Mouse (Mus musculus) cerebellum, adult 2 months (tissue): ENCODE measurements at regions not wholly inside any gene's neighbourhood (a gene's known extent, or its start where the extent isn't known, plus 50 kb on each side); places are given as distances from the start of the nearest gene placed in this dataset.

Source experiments
- DNase-seq, 2 experiments: peaks; one replicate each; pipeline ENCODE4 v3.0.0; 2021
- H3K27ac ChIP-seq: fragments of 200-500 bp; 2 replicates; pipeline ENCODE4 v1.5.1; 2012; ENCODE audit warnings: low read length, control low read depth, inconsistent platforms; ENCODE audit not compliant: insufficient read depth
- H3K27me3 ChIP-seq: fragments of 200-500 bp; 2 replicates; pipeline ENCODE4 v1.6.1; 2012; ENCODE audit warnings: inconsistent platforms, mild to moderate bottlenecking, low read length, moderate library complexity; ENCODE audit not compliant: control insufficient read depth, insufficient read depth
- H3K4me1 ChIP-seq: fragments of 200-500 bp; 2 replicates; pipeline ENCODE4 v1.6.1; 2011; ENCODE audit warnings: low read length; ENCODE audit not compliant: control insufficient read depth, insufficient read depth
- H3K4me3 ChIP-seq: fragments of 200-500 bp; replicated peaks from 2 replicates; pipeline ENCODE3; 2011; ENCODE audit warnings: mild to moderate bottlenecking, low read depth, low read length, control low read depth; ENCODE audit not compliant: insufficient read depth
- CTCF ChIP-seq: fragments of 200-500 bp; IDR thresholded peaks from 2 replicates; pipeline ENCODE4 v1.5.1; 2011; ENCODE audit warnings: low read depth, mild to moderate bottlenecking, control low read depth, low read length, moderate library complexity, borderline replicate concordance; ENCODE audit not compliant: insufficient read depth
- POLR2A ChIP-seq: fragments of 200-500 bp; IDR thresholded peaks from 2 replicates; pipeline ENCODE4 v1.6.1; 2011; ENCODE audit warnings: low read length, control low read depth, borderline replicate concordance; ENCODE audit not compliant: insufficient read depth
- WGBS: fragments of 180-500 bp; shearing (Covaris S2); methylation state at CpG from one replicate; pipeline ENCODE4 v1.1.7; 2018; 5-methylcytosine and 5-hydroxymethylcytosine counted together

- DNase-seq: no peak
- TF ChIP-seq CTCF (no peak), POLR2A (no peak)
- no peaks in the 10 kb centered on the region for H3K27me3 ChIP-seq
- no peaks in the 10 kb centered on the region for H3K4me1 ChIP-seq
- H3K27ac ChIP-seq: no peak overlapping the region
- H3K4me3 ChIP-seq: no peak overlapping the region
- 71% methylated on average over 11 of the region's 11 CpGs for WGBS
Measured at GRCm38 (mm10) chr4:114728235-114729000, 93.1 kb upstream of the Gm12830 start.

GRCm38 (mm10) chr4:114733256-114734004, 88.1 kb upstream of the Gm12830 start:
- DNase-seq: no peak
- TF ChIP-seq POLR2A (no peak), CTCF (no peak)
- H3K4me1 ChIP-seq: no peaks in the 10 kb centered on the region
- WGBS: 83% methylated on average over 10 of the region's 10 CpGs
- no peak overlapping the region for H3K4me3 ChIP-seq
- no peaks in the 10 kb centered on the region for H3K27me3 ChIP-seq
- no peak overlapping the region for H3K27ac ChIP-seq

- TF ChIP-seq POLR2A (no peak), CTCF (no peak)
- no peak for DNase-seq
- no peaks in the 10 kb centered on the region for H3K4me1 ChIP-seq
- no peak overlapping the region for H3K4me3 ChIP-seq
- 71% methylated on average over 16 of the region's 16 CpGs for WGBS
- H3K27me3 ChIP-seq: no peaks in the 10 kb centered on the region
- no peak overlapping the region for H3K27ac ChIP-seq
Measured at GRCm38 (mm10) chr4:114738903-114739667, 82.4 kb upstream of the Gm12830 start.

GRCm38 (mm10) chr4:114748131-114748530, 73.4 kb upstream of the Gm12830 start:
- 73% methylated on average over 2 of the region's 2 CpGs for WGBS
- TF ChIP-seq POLR2A: no peak
- no peak for TF ChIP-seq CTCF
- DNase-seq: no peak

GRCm38 (mm10) chr4:114759837-114760236, 61.7 kb upstream of the Gm12830 start:
- Histone ChIP-seq H3K27me3 (no peaks in the 10 kb centered on the region), H3K4me1 (no peaks in the 10 kb centered on the region), H3K27ac (no peak overlapping the region), H3K4me3 (no peak overlapping the region)
- no peak for DNase-seq
- no peak for TF ChIP-seq POLR2A
- no peak for TF ChIP-seq CTCF

More at GRCm38 (mm10) chr4:114748131-114748530, 73.4 kb upstream of the Gm12830 start:
- Histone ChIP-seq H3K27ac (no peak overlapping the region), H3K27me3 (no peaks in the 10 kb centered on the region), H3K4me1 (no peaks in the 10 kb centered on the region), H3K4me3 (no peak overlapping the region)

- Histone ChIP-seq H3K27ac (no peak overlapping the region), H3K4me1 (no peaks in the 10 kb centered on the region), H3K4me3 (no peak overlapping the region), H3K27me3 (no peaks in the 10 kb centered on the region)
- WGBS: 36% methylated on average over 22 of the region's 22 CpGs
- DNase-seq: no peak
- no peak for TF ChIP-seq CTCF
- no peak for TF ChIP-seq POLR2A
Measured at GRCm38 (mm10) chr4:114766643-114767393, 54.7 kb upstream of the Gm12830 start.
